Mouse (Mus musculus): ENCODE data around the gene Parp12. TPM values are rescaled to one million over a fixed set of nuclear protein-coding genes. Genes with fewer than 3 reads are reported as not detected.

The Parp12 gene
- polyA plus RNA-seq (2014; fragmentation: Illumina TruSeq; extraction: RNeasy Lipid Tissue Mini Kit (QIAGEN cat#74804)) = 38.3 TPM

GRCm38 (mm10) chr6:39117584-39118455, at the start of gene Parp12:
Gene Parp12, minus strand, starts transcription at chr6:39118349.

Other genes with a start within 250 kb of the Parp12 start
- gene Tbxas1, start 242.9 kb downstream of the Parp12 start, polyA plus RNA-seq (2014; fragmentation: Illumina TruSeq; extraction: RNeasy Lipid Tissue Mini Kit (QIAGEN cat#74804)) = 1.0 TPM
- gene Hipk2, start 242.2 kb downstream of the Parp12 start, polyA plus RNA-seq (2014; fragmentation: Illumina TruSeq; extraction: RNeasy Lipid Tissue Mini Kit (QIAGEN cat#74804)) = 57.7 TPM
- gene Kdm7a, start 88.4 kb upstream of the Parp12 start, polyA plus RNA-seq (2014; fragmentation: Illumina TruSeq; extraction: RNeasy Lipid Tissue Mini Kit (QIAGEN cat#74804)) = 92.4 TPM